Mouse (Mus musculus) ES-Bruce4 (cell line): Measurements from ENCODE around the gene Colgalt1.

ENCODE experiments used
- CTCF ChIP-seq: IDR thresholded peaks from one replicate; pipeline ENCODE4 v1.8.1; 2011; ENCODE audit warnings: low read depth, low read length
- EP300 ChIP-seq: IDR thresholded peaks from 2 replicates; pipeline ENCODE4 v1.6.1; 2011; ENCODE audit warnings: low read depth, low read length; ENCODE audit not compliant: insufficient read depth
- POLR2A ChIP-seq: IDR thresholded peaks from one replicate; pipeline ENCODE4 v1.8.1; 2011; ENCODE audit warnings: low read length; ENCODE audit not compliant: insufficient read depth

DNA sequence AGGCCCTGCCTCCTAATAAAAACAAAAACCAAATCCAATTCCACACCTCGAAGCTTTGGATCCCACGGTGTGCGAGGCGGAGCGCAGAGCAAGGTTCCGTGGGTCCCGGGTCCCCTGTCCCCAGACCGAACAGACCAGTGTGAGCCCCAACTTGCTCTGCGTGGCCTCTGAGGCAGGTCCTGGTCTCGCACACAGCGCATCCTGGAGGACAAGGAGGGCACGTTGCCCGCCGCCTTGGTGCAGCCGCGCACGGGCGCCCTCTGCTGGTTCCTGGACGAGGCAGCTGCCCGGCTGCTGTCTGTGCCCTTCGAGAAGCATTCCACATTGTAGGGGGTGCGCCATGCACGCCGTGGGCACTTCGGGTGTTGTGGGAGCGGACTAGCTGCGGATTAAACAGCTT, 14.9 kb upstream of the Colgalt1 start:
- peak; percentile 47; the same call in 1 of the 2 replicates for TF ChIP-seq EP300
- TF ChIP-seq CTCF: peak; percentile 99
- TF ChIP-seq POLR2A: no peak
